Mouse (Mus musculus) central nervous system, embryonic 14 days (tissue): ENCODE data around the gene Scamp5. TPM values are rescaled to one million over a fixed set of nuclear protein-coding genes. Genes with fewer than 3 reads are reported as not detected.

Experiments
- polyA plus RNA-seq: library from polyadenylated mRNA; depleted of rRNA; stranded (reverse); fragments of >200 nt; gene quantifications from 2 replicates; pipeline ENCODE4 v1.2.3, GENCODE M21; 2012; rRNA removed

Gene Scamp5
- polyA plus RNA-seq: 158 and 168 TPM in 2 replicates

GRCm38 (mm10) chr9:57467896-57468549 lies at the start of gene Scamp5:
Gene Scamp5, minus strand, starts transcription at chr9:57468060.

GRCm38 (mm10) chr9:57503622-57504380 lies 35.9 kb upstream of the Scamp5 start, which contains the start of gene Rpp25:
Gene Rpp25, plus strand, starts transcription at chr9:57504026.

GRCm38 (mm10) chr9:57439522-57440295 lies 28.2 kb downstream of the Scamp5 start, which contains the start of gene Ppcdc:
Gene Ppcdc, minus strand, starts transcription at chr9:57440124.

Other genes starting within 250 kb of the Scamp5 start
- not detected in 2 replicates for gene Trcg1, start 231.5 kb downstream of the Scamp5 start, polyA plus RNA-seq
- gene 1700017B05Rik, start 205.4 kb downstream of the Scamp5 start, polyA plus RNA-seq: 3.3 and 4.1 TPM in 2 replicates
- 17.6 and 19.2 TPM in 2 replicates for gene Ppcdc, start 27.9 kb downstream of the Scamp5 start, polyA plus RNA-seq
- 8.9 and 9.9 TPM in 2 replicates for gene Rpp25, start 36.0 kb upstream of the Scamp5 start, polyA plus RNA-seq
- 281 and 304 TPM in 2 replicates for gene Cox5a, start 53.2 kb upstream of the Scamp5 start, polyA plus RNA-seq
- 14.1 and 15.3 TPM in 2 replicates for gene Fam219b, start 69.5 kb upstream of the Scamp5 start, polyA plus RNA-seq
- 73.2 and 77.8 TPM in 2 replicates for gene Mpi, start 84.7 kb upstream of the Scamp5 start, polyA plus RNA-seq
- gene Scamp2, start 92.9 kb upstream of the Scamp5 start, polyA plus RNA-seq: 64.7 and 67.9 TPM in 2 replicates
- gene Ulk3, start 121.4 kb upstream of the Scamp5 start, polyA plus RNA-seq: 34.6 and 42.8 TPM in 2 replicates
- gene Cplx3, start 138.2 kb upstream of the Scamp5 start, polyA plus RNA-seq: 0.19 and 0.42 TPM in 2 replicates
- 0.05 TPM in 1 of 2 replicates, not detected in the other for gene Lman1l, start 152.7 kb upstream of the Scamp5 start, polyA plus RNA-seq
- 114 and 117 TPM in 2 replicates for gene Csk, start 185.6 kb upstream of the Scamp5 start, polyA plus RNA-seq
- not detected in 2 replicates for gene Cyp1a2, start 215.6 kb upstream of the Scamp5 start, polyA plus RNA-seq
- 0.05 and 0.06 TPM in 2 replicates for gene Cyp1a1, start 219.9 kb upstream of the Scamp5 start, polyA plus RNA-seq
- 19.5 and 21.2 TPM in 2 replicates for gene Edc3, start 240.5 kb upstream of the Scamp5 start, polyA plus RNA-seq